Mouse (Mus musculus) myocyte (in vitro differentiated cells): Measurements from ENCODE around the gene Wwtr1. TPM values are rescaled to one million over a fixed set of nuclear protein-coding genes. Genes with fewer than 3 reads are reported as not detected.

Experiments used
- H3K27me3 ChIP-seq: one replicate; pipeline ENCODE4 v1.6.1; 2011; ENCODE audit not compliant: control insufficient read depth, insufficient read depth, insufficient read length
- H3K36me3 ChIP-seq: one replicate; pipeline ENCODE4 v1.6.1; 2011; ENCODE audit not compliant: control insufficient read depth, insufficient read depth
- H3K4me2 ChIP-seq: one replicate; pipeline ENCODE4 v1.6.1; 2011; ENCODE audit warnings: low read depth, control low read depth
- H3K4me3 ChIP-seq: one replicate; pipeline ENCODE4 v1.5.1; 2011; ENCODE audit warnings: mild to moderate bottlenecking, control low read depth, moderate library complexity
- H3K79me2 ChIP-seq: one replicate; pipeline ENCODE4 v1.6.1; 2011; ENCODE audit not compliant: control insufficient read depth, insufficient read depth
- H3ac ChIP-seq: one replicate; pipeline ENCODE4 v1.6.1; 2011; ENCODE audit not compliant: control insufficient read depth, insufficient read length
- CEBPB ChIP-seq: IDR thresholded peaks from 2 replicates; pipeline ENCODE4 v1.6.1; 2011; ENCODE audit warnings: mild to moderate bottlenecking, moderate library complexity; ENCODE audit not compliant: poor library complexity, insufficient read depth, severe bottlenecking
- E2F4 ChIP-seq: IDR thresholded peaks from one replicate; pipeline ENCODE4 v1.6.1; 2011; ENCODE audit warnings: mild to moderate bottlenecking, control low read depth, moderate library complexity; ENCODE audit not compliant: insufficient read depth
- MAX ChIP-seq: IDR thresholded peaks from one replicate; pipeline ENCODE4 v1.6.1; 2011; ENCODE audit warnings: low read depth, mild to moderate bottlenecking, control low read depth
- MYOD1 ChIP-seq, 3 experiments: IDR thresholded peaks; one replicate each; pipeline ENCODE4 v1.6.1; 2011; ENCODE audit warnings: control low read depth in 2 of 3, low read depth in 2 of 3, mild to moderate bottlenecking in 2 of 3, moderate library complexity in 1 of 3; ENCODE audit not compliant: insufficient read length in 2 of 3, control insufficient read depth in 1 of 3
- MYOG ChIP-seq, 3 experiments: IDR thresholded peaks; one replicate each; pipeline ENCODE4 v1.6.1; 2011; ENCODE audit warnings: control low read depth in 2 of 3, low read depth in 2 of 3, mild to moderate bottlenecking in 2 of 3; ENCODE audit not compliant: insufficient read length in 2 of 3, control insufficient read depth in 1 of 3, insufficient read depth in 1 of 3
- POLR2A ChIP-seq: IDR thresholded peaks from one replicate; pipeline ENCODE4 v1.6.1; 2011; ENCODE audit warnings: low read depth, mild to moderate bottlenecking, control low read depth, moderate library complexity; ENCODE audit not compliant: insufficient read length
- POLR2AphosphoS2 ChIP-seq: IDR thresholded peaks from one replicate; pipeline ENCODE4 v1.6.1; 2011; ENCODE audit warnings: low read depth, control low read depth; ENCODE audit not compliant: insufficient read length
- REST ChIP-seq: IDR thresholded peaks from one replicate; pipeline ENCODE4 v1.6.1; 2011; ENCODE audit warnings: mild to moderate bottlenecking, control low read depth, moderate library complexity; ENCODE audit not compliant: insufficient read depth, insufficient read length
- SRF ChIP-seq: IDR thresholded peaks from one replicate; pipeline ENCODE4 v1.6.1; 2011; ENCODE audit warnings: low read depth; ENCODE audit not compliant: control insufficient read depth, insufficient read length
- TCF12 ChIP-seq: IDR thresholded peaks from one replicate; pipeline ENCODE4 v1.6.1; 2011; ENCODE audit warnings: mild to moderate bottlenecking, control low read depth; ENCODE audit not compliant: poor library complexity, insufficient read depth, severe bottlenecking
- TCF3 ChIP-seq: IDR thresholded peaks from one replicate; pipeline ENCODE4 v1.6.1; 2011; ENCODE audit warnings: low read depth, control low read depth; ENCODE audit not compliant: insufficient read length
- USF1 ChIP-seq: IDR thresholded peaks from one replicate; pipeline ENCODE4 v1.6.1; 2011; ENCODE audit warnings: low read depth, mild to moderate bottlenecking, control low read depth, moderate library complexity
- polyA plus RNA-seq: library from polyadenylated mRNA; unstranded; fragments of >200 nt; fragmentation: generic; extraction: Trizol; gene quantifications from one replicate; pipeline ENCODE4 v1.2.1, GENCODE M21; 2012; ENCODE audit warnings: missing spikeins

Wwtr1 gene
- polyA plus RNA-seq, 1 experiment = 63.1 TPM

DNA sequence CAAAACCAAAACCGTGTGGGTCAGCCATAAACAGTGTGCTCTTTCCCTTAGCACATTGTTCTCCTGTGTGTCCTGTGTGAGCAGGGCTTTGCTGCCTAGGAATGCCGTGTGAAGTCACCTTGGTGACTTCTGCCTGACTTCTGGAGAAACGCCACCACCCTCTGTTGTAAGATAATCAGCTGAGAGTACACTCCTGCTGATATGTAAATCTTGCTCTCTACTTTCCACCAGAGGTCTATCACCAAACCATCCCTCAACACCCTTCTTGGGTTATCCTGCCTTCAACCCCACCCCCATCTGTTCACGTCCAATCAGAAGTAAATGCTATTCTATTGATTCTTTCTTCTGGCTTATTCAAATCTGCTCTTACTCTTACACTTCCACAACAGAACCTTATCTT, 7.8 kb upstream of the Wwtr1 start:
- Histone ChIP-seq H3K79me2 (no peaks in the 10 kb centered on the region), H3K27me3 (no peaks in the 10 kb centered on the region), H3K36me3 (no peaks in the 10 kb centered on the region), H3ac (no peak overlapping the region), H3K4me3 (no peak overlapping the region), H3K4me2 (no peak overlapping the region)
- TF ChIP-seq TCF12 = no peak
- no peak for TF ChIP-seq E2F4
- TF ChIP-seq USF1 = no peak
- TF ChIP-seq POLR2A = no peak
- no peak for TF ChIP-seq CEBPB
- no peak for TF ChIP-seq POLR2AphosphoS2
- TF ChIP-seq REST = no peak

DNA sequence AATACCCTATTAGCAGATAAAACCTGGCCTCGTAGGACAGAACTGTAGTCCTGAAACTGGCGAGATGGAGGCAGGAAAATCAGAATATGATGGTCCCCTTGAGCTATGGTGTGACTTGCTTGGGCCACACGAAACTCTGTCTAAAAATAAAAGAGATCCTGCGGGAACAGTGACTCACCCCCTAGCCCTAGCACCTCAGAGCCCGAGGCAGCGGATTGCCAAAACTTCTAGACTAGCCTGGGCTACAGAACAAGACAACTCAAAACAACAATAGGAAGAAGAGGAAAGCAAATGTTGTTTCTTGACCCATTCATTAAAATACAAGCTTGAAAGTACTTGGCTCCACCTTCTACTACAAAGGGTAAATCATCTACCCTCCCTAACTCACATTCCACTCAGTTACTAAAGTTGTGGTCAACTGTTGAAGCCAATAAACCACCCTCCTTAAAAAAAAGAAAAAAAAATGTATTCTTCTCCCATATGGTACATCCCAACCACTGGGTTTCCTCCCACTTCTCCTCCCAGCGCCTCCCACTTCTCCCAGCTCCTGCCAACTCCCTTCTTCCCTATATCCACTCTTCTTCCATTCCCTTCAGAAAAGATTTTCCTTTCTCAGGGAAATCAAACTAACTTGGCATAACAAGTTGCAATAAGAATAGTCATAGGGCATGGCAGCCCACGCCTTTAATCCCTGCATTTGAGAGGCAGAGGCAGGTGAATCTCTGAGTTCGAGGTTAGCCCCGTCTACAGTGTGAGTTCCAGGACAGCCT, 4.9 kb upstream of the Wwtr1 start:
- H3K4me3 ChIP-seq = no peak overlapping the region
- no peaks in the 10 kb centered on the region for H3K36me3 ChIP-seq
- TF ChIP-seq MYOD1 (IDR thresholded peaks at IDR 0.05; ENCODE audit: control insufficient read depth in 1 of 3, insufficient read length in 2 of 3, low read depth in 2 of 3) = peak in 2 of 3 experiments; percentile 15 to 47
- no peak for TF ChIP-seq TCF12
- no peak for TF ChIP-seq MYOG (IDR thresholded peaks at IDR 0.05; ENCODE audit: control insufficient read depth in 1 of 3, insufficient read depth in 1 of 3, insufficient read length in 2 of 3, low read depth in 2 of 3)
- no peak for TF ChIP-seq MAX
- peak overlapping the region; percentile 43 for H3K4me2 ChIP-seq
- no peaks in the 10 kb centered on the region for H3K27me3 ChIP-seq
- no peaks in the 10 kb centered on the region for H3K79me2 ChIP-seq
- no peak overlapping the region for H3ac ChIP-seq

DNA sequence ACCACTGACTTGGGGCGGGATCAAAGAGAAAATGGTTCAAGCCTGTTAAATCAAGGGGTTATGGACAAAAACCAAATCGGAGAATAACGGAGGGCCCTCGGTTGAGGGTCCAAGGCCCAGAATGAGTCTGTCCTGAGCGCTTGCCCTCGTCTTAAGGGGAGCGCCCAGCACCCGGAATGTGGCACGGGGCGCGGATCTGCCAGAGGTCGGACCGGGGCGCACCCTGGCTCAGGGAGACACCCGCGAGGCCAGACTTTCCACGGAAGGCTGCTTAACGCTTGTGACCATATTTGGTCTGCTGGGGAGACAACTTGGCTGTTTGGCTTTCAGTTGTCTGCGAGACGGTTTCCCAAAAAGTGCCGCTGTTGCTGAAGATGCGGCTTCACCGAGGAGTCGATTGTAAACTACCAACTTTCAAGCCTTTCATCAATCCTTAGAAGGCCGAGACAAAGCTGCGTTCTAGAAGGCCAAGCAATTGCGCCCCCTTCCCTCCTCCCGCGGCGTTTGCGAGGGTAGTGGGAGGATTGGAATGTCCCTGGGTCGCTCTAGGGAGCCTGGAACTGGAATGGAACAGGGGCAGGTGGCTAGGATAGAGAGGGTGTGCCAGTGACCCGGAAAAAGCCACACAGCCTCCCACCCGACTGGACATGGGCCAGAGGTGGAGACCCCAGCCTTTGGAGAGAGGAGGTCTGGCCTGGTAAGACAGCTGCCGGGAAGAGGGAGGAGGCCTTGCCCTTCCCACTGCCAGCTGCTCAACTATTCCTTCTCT, 530 bp upstream of the Wwtr1 start:
- peak overlapping the region; percentile 86 for H3K4me2 ChIP-seq
- peaks cover 40% of the 10 kb centered on the region for H3K79me2 ChIP-seq
- TF ChIP-seq MYOG (IDR thresholded peaks at IDR 0.05; ENCODE audit: control insufficient read depth in 1 of 3, insufficient read depth in 1 of 3, insufficient read length in 2 of 3, low read depth in 2 of 3) (peak; percentile 70 to 97 (median 74)), MYOD1 (IDR thresholded peaks at IDR 0.05; ENCODE audit: control insufficient read depth in 1 of 3, insufficient read length in 2 of 3, low read depth in 2 of 3) (peak in 2 of 3 experiments; percentile 83 to 91), USF1 (no peak), TCF3 (peak; percentile 26), POLR2A (peak; percentile 6), E2F4 (no peak), TCF12 (peak; percentile 86), REST (no peak), SRF (peak; percentile 97), POLR2AphosphoS2 (no peak), MAX (no peak), CEBPB (no peak)
- no peaks in the 10 kb centered on the region for H3K27me3 ChIP-seq
- peak overlapping the region; percentile 98 for H3K4me3 ChIP-seq
- peak overlapping the region; percentile 88 for H3ac ChIP-seq
- peaks cover 15% of the 10 kb centered on the region for H3K36me3 ChIP-seq

DNA sequence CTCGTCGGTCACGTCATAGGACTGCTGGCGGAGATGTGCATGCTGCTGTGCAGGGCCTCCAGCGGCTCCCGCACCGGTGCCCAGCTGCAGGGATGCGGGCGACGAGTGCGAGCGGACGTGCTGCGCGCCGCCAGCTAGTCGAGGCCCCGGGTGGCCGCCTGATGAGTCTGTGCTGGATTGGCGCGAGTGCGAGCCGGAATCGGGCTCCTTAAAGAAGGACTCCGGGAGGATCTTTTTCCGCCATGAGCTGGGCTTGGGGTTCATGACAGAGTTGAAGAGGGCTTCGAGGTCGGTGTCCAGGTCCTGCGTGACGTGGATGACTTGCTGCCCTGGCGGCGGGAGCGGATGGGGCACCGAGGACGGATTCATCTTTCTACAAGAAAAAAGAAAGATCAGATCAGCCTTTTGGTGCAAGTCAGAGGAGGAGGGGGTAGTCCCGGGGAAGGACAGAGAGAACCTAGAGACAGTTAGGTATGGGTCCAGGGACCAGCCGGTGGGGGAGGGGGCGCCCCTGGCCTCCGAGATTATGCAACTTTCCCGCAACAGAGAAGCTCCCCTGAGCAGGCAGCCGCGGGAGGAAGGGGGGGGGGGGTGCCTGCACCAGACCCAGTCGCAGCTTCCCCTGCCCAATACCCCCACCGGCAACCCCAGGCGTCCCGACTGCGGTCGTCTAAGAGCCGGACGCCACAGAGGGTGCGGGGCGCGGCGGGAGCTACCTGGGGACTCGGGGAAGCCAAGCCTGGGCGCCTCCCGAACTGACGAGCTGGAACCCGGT, 638 bp downstream of the Wwtr1 start:
- Histone ChIP-seq H3K36me3 (peaks cover 26% of the 10 kb centered on the region), H3K4me3 (peak overlapping the region; percentile 98), H3K79me2 (peaks cover 52% of the 10 kb centered on the region), H3K27me3 (no peaks in the 10 kb centered on the region), H3K4me2 (peak overlapping the region; percentile 74), H3ac (peak overlapping the region; percentile 88)
- TF ChIP-seq POLR2AphosphoS2 (peak; percentile 34), POLR2A (peak; percentile 45), TCF12 (no peak), MYOD1 (IDR thresholded peaks at IDR 0.05; ENCODE audit: control insufficient read depth in 1 of 3, insufficient read length in 2 of 3, low read depth in 2 of 3) (peak in 1 of 3 experiments; percentile 11), MAX (no peak), E2F4 (no peak), CEBPB (peak; percentile 62; the same call in 1 of the 2 replicates), MYOG (IDR thresholded peaks at IDR 0.05; ENCODE audit: control insufficient read depth in 1 of 3, insufficient read depth in 1 of 3, insufficient read length in 2 of 3, low read depth in 2 of 3) (peak in 1 of 3 experiments; percentile 42)
